Mouse (Mus musculus): ENCODE results near the gene Spata18.

Gene Spata18

GRCm38 (mm10) chr5:73716941-73717340, 65.8 kb downstream of the Spata18 start:
- DNase-seq (ENCODE audit: low spot score): no peak

GRCm38 (mm10) chr5:73721682-73722282, 70.6 kb downstream of the Spata18 start:
- DNase-seq (ENCODE audit: low spot score): no peak

- DNase-seq (ENCODE audit: low spot score): no peak
These were observed 74.8 kb downstream of the Spata18 start for GRCm38 (mm10) chr5:73725981-73726380.

GRCm38 (mm10) chr5:73728651-73729050, 77.5 kb downstream of the Spata18 start:
- DNase-seq (ENCODE audit: low spot score): no peak

Measured in testis, postnatal 10 days (tissue).